Mouse (Mus musculus): Measurements from ENCODE around the gene Rab5a. TPM values are rescaled to one million over a fixed set of nuclear protein-coding genes. Genes with fewer than 3 reads are reported as not detected.

The Rab5a gene
- polyA plus RNA-seq, 1 experiment from 2014 or later: 55.3 TPM

DNA sequence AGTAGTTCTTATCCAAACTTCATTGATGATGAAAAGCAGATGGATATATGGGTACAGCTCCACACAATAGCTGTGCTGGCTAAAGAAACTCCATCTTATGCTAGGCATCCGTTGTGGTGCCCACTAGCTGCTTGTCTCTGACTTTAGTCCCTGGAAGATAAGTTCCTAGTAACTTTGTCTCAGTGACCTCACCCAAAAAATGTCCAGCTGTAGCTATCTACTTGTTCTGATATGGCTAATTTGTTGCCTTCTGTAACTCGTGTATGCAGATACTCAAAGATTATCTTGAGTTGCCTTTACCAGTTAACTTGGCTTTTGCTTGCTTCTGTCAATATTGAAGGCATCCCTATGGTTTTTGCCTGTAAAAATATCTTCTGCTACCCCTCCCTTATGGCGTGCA lies 75.8 kb downstream of the Rab5a start:
- no peak for DNase-seq (ENCODE audit: extremely low spot score, low spot score)
- 86% methylated on average over 3 of the region's 3 CpGs for WGBS
- Histone ChIP-seq H3K27ac (no peak overlapping the region), H3K4me1 (peaks cover 9% of the 10 kb centered on the region), H3K27me3 (ENCODE audit: poor library complexity, severe bottlenecking) (no peaks in the 10 kb centered on the region), H3K9me3 (0 out of 2 replicates have a peak, but pooled peaks cover under 1% of the 10 kb centered on the region), H3K36me3 (replicated peaks) (no peaks in the 10 kb centered on the region), H3K4me3 (no peak overlapping the region)

Other genes with a start within 250 kb of the Rab5a start
- gene Efhb, start 15.9 kb upstream of the Rab5a start, polyA plus RNA-seq (2016; fragmentation: Nextera tagmentation; extraction: Ambion mirVana): 0.41 and 0.66 TPM in 2 replicates
- gene Pp2d1, start 60.2 kb downstream of the Rab5a start, polyA plus RNA-seq (2016; fragmentation: Nextera tagmentation; extraction: Ambion mirVana): 0.25 and 0.26 TPM in 2 replicates
- gene Kat2b, start 87.6 kb downstream of the Rab5a start, polyA plus RNA-seq (2016; fragmentation: Nextera tagmentation; extraction: Ambion mirVana): 2.1 and 2.8 TPM in 2 replicates
- gene Sgo1, start 210.1 kb downstream of the Rab5a start, polyA plus RNA-seq (2016; fragmentation: Nextera tagmentation; extraction: Ambion mirVana): 47.3 and 54.9 TPM in 2 replicates